Mouse (Mus musculus): ENCODE measurements around the gene Map3k11. TPM values are rescaled to one million over a fixed set of nuclear protein-coding genes. Genes with fewer than 3 reads are reported as not detected.
A peak's percentile ranks its signal among the peaks of the same experiment; 100 is the strongest.

The Map3k11 gene
- polyA plus RNA-seq, 2 experiments, result 20.7 to 30.1 TPM

- Histone ChIP-seq H3K9ac (ENCODE audit: low read depth, low read length, severe bottlenecking) (peak overlapping the region; percentile 74), H3K27ac (replicated peaks; ENCODE audit: low read depth, low read length) (no peak overlapping the region), H3K9me3 (ENCODE audit: control insufficient read depth, low read length) (no peaks in the 10 kb centered on the region), H3K4me3 (replicated peaks; ENCODE audit: low read length) (peak overlapping the region; percentile 88), H3K27me3 (ENCODE audit: control insufficient read depth, insufficient read depth, low read length) (no peaks in the 10 kb centered on the region), H3K4me2 (replicated peaks; ENCODE audit: low read depth, low read length, severe bottlenecking) (peak overlapping the region; percentile 77), H3K36me3 (ENCODE audit: control insufficient read depth, insufficient read depth, low read length) (peaks cover 60% of the 10 kb centered on the region), H3K4me1 (ENCODE audit: control insufficient read depth, insufficient read depth, low read length) (peaks cover 22% of the 10 kb centered on the region)
- no peak for DNase-seq (ENCODE audit: low spot score)
- no peak for ATAC-seq (ENCODE audit: low FRiP score, low read depth)
- WGBS, result 13% methylated on average over 9 of the region's 9 CpGs
- TF ChIP-seq POLR2A (IDR thresholded peaks at IDR 0.05; ENCODE audit: borderline replicate concordance, extremely low read depth, insufficient read depth, insufficient read length), result no peak
Measured at GRCm38 (mm10) chr19:5687738-5688137, 804 bp upstream of the Map3k11 start.

DNA sequence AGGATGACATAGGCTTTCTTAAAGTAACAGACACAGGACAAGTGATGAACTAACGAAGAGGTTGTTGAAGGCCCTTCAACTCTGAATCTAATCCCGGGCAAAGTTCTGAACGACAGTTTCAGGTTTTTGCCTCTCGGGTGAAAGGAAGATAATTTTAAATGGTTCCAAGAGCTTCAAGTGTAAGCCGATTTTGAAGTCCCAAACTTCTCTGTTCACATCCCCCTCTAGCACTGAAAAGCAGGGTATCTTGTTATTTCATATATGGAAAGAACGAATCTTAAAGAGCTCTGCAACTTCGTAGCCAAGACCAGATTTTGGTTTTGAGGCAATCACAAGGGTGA is 516 bp downstream of the Map3k11 start:
- no peaks in the 10 kb centered on the region for H3K9me3 ChIP-seq (ENCODE audit: control insufficient read depth, low read length)
- peak overlapping the region; percentile 79 for H3K9ac ChIP-seq (ENCODE audit: low read depth, low read length, severe bottlenecking)
- H3K36me3 ChIP-seq (ENCODE audit: control insufficient read depth, insufficient read depth, low read length), result peaks cover 60% of the 10 kb centered on the region
- peak overlapping the region; percentile 88 for H3K4me3 ChIP-seq (replicated peaks; ENCODE audit: low read length)
- no peak for DNase-seq (ENCODE audit: low spot score)
- H3K4me2 ChIP-seq (replicated peaks; ENCODE audit: low read depth, low read length, severe bottlenecking), result peak overlapping the region; percentile 77
- H3K27me3 ChIP-seq (ENCODE audit: control insufficient read depth, insufficient read depth, low read length), result no peaks in the 10 kb centered on the region
- ATAC-seq (ENCODE audit: low FRiP score, low read depth), result no peak
- WGBS, result 3% methylated on average over 7 of the region's 7 CpGs
- peak overlapping the region; percentile 91 for H3K27ac ChIP-seq (replicated peaks; ENCODE audit: low read depth, low read length)
- H3K4me1 ChIP-seq (ENCODE audit: control insufficient read depth, insufficient read depth, low read length), result peaks cover 26% of the 10 kb centered on the region
- no peak for TF ChIP-seq POLR2A (IDR thresholded peaks at IDR 0.05; ENCODE audit: borderline replicate concordance, extremely low read depth, insufficient read depth, insufficient read length)

- Histone ChIP-seq H3K9ac (ENCODE audit: low read depth, low read length, severe bottlenecking) (peak overlapping the region; percentile 79), H3K27ac (replicated peaks; ENCODE audit: low read depth, low read length) (peak overlapping the region; percentile 91), H3K36me3 (ENCODE audit: control insufficient read depth, insufficient read depth, low read length) (peaks cover 59% of the 10 kb centered on the region), H3K4me1 (ENCODE audit: control insufficient read depth, insufficient read depth, low read length) (peaks cover 26% of the 10 kb centered on the region), H3K4me2 (replicated peaks; ENCODE audit: low read depth, low read length, severe bottlenecking) (peak overlapping the region; percentile 77), H3K9me3 (ENCODE audit: control insufficient read depth, low read length) (no peaks in the 10 kb centered on the region), H3K27me3 (ENCODE audit: control insufficient read depth, insufficient read depth, low read length) (no peaks in the 10 kb centered on the region), H3K4me3 (replicated peaks; ENCODE audit: low read length) (peak overlapping the region; percentile 88)
- WGBS, result 9% methylated on average over 39 of the region's 42 CpGs
- TF ChIP-seq POLR2A (IDR thresholded peaks at IDR 0.05; ENCODE audit: borderline replicate concordance, extremely low read depth, insufficient read depth, insufficient read length), result 0 out of 2 replicates have a peak, but pooled peaks have one; percentile 18
- ATAC-seq (ENCODE audit: low FRiP score, low read depth) (peak; percentile 56), DNase-seq (ENCODE audit: low spot score) (peak; percentile 89)
Measured at GRCm38 (mm10) chr19:5689565-5690342, 1.2 kb downstream of the Map3k11 start.

DNA sequence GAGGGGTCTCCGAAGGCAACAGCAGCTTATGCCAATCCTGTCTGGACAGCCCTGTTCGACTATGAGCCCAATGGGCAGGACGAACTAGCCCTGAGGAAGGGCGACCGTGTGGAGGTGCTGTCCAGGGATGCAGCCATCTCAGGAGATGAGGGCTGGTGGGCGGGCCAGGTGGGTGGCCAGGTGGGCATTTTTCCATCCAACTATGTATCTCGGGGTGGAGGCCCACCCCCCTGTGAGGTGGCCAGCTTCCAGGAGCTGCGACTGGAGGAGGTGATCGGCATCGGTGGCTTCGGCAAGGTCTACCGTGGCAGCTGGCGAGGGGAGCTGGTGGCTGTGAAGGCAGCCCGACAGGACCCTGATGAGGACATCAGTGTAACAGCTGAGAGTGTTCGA is 1.8 kb downstream of the Map3k11 start:
- no peak for TF ChIP-seq POLR2A (IDR thresholded peaks at IDR 0.05; ENCODE audit: borderline replicate concordance, extremely low read depth, insufficient read depth, insufficient read length)
- Histone ChIP-seq H3K27me3 (ENCODE audit: control insufficient read depth, insufficient read depth, low read length) (no peaks in the 10 kb centered on the region), H3K27ac (replicated peaks; ENCODE audit: low read depth, low read length) (peak overlapping the region; percentile 91; the same call in 1 of the 2 replicates), H3K4me3 (replicated peaks; ENCODE audit: low read length) (peak overlapping the region; percentile 88), H3K36me3 (ENCODE audit: control insufficient read depth, insufficient read depth, low read length) (peaks cover 59% of the 10 kb centered on the region), H3K9ac (ENCODE audit: low read depth, low read length, severe bottlenecking) (peak overlapping the region; percentile 79), H3K4me1 (ENCODE audit: control insufficient read depth, insufficient read depth, low read length) (peaks cover 26% of the 10 kb centered on the region), H3K9me3 (ENCODE audit: control insufficient read depth, low read length) (no peaks in the 10 kb centered on the region), H3K4me2 (replicated peaks; ENCODE audit: low read depth, low read length, severe bottlenecking) (peak overlapping the region; percentile 77)
- WGBS, result 68% methylated on average over 15 of the region's 15 CpGs
- DNase-seq (ENCODE audit: low spot score) (no peak), ATAC-seq (ENCODE audit: low FRiP score, low read depth) (no peak)

DNA sequence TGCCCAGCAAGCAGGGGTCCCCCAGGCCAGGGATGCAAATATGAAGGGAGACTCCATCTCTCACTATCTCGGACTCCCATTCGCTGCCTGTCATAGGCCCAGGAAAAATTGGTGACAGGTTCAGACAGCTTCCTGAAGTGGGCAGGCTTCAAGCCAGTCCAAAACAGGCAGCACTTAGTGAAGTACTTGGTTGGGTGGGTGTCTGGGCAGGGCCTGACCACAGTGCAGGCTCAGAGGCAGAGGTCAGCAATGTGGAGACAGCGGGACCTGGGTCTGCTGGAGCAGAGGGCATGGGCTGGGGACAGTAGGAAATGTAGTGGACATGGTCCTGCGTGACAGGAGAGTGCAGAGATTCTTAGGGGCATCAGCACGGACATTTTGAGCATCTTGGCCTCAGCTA is 3.1 kb downstream of the Map3k11 start:
- TF ChIP-seq POLR2A (IDR thresholded peaks at IDR 0.05; ENCODE audit: borderline replicate concordance, extremely low read depth, insufficient read depth, insufficient read length), result no peak
- H3K27ac ChIP-seq (replicated peaks; ENCODE audit: low read depth, low read length), result peak overlapping the region; percentile 61
- peaks cover 26% of the 10 kb centered on the region for H3K4me1 ChIP-seq (ENCODE audit: control insufficient read depth, insufficient read depth, low read length)
- H3K27me3 ChIP-seq (ENCODE audit: control insufficient read depth, insufficient read depth, low read length), result no peaks in the 10 kb centered on the region
- peak overlapping the region; percentile 77 for H3K4me2 ChIP-seq (replicated peaks; ENCODE audit: low read depth, low read length, severe bottlenecking)
- ATAC-seq (ENCODE audit: low FRiP score, low read depth) (no peak), DNase-seq (ENCODE audit: low spot score) (no peak)
- 88% methylated on average over 5 of the region's 5 CpGs for WGBS
- H3K9me3 ChIP-seq (ENCODE audit: control insufficient read depth, low read length), result no peaks in the 10 kb centered on the region
- peak overlapping the region; percentile 88 for H3K4me3 ChIP-seq (replicated peaks; ENCODE audit: low read length)
- H3K9ac ChIP-seq (ENCODE audit: low read depth, low read length, severe bottlenecking), result peak overlapping the region; percentile 79
- H3K36me3 ChIP-seq (ENCODE audit: control insufficient read depth, insufficient read depth, low read length), result peaks cover 59% of the 10 kb centered on the region

Data from limb, embryonic 14.5 days (tissue).